Mouse (Mus musculus) MN1 (cell line): ENCODE results near the gene Tctn1.
"Not testable (repeated sequence)": the region's sequence is repeated elsewhere in the genome, so short reads cannot be mapped to it uniquely, and the experiment has no call there.

ENCODE experiments used
- DNase-seq: peaks from one replicate; pipeline ENCODE4 v3.0.0-alpha.2; 2016; ENCODE audit warnings: low spot score

Gene Tctn1

DNA sequence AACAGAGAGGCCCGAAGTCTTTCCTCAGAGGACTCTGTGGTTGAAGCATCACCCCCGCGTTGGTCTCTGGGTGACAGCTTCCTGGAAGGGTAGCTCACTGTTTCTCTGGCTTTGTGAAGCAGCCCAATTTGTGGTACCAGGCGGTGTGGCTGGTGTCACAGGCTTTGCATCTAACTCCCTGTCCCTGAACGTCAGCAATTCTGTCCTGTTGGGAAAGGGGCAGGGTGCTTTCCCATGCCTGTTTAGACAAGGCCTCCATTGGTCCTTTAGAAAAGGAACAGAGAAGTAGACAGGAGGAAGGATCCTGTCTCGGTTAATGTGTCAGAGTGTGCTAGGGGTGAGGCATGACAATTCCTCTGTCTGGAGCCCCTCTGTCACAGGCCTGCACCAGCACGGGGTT lies 45.3 kb downstream of the Tctn1 start:
- DNase-seq = no peak

DNA sequence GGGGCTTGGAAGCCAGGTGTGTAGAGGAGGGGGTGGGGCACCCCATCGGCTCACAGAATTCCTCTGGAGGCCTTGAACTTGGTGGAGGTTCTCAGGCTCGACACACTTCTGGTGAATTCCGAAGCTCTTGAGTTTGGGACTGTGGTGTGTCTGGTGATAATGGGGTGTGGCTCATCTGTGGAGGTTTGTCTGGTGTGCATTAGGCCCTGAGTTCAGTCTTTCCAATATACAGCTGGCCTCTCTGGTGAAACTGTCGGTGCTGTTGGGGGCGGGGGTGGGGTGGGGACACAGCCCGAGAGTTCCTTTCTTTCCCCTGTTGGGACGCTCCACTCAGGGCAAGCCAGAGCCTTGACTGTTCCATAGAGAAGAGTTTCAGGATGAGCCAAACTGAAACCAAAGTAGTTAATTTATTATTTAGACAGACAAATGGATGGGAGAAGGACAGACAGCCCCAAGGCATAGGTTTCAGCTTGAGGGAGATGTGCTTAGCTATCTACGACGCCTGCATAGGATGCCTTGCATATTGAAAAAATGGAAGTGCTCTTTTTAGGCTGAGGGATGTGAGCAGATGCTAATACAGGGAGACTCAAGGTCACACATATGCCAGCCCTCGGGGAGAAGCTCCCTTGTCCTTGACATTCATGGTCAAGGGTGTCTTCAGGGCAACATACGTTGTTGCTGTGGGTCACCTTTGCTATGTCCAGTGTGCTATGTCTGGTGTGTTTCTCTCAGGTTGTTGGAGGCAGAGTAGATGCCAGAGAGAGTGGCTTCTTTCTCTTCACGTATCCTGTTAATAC lies 46.0 kb downstream of the Tctn1 start:
- DNase-seq = no peak

DNA sequence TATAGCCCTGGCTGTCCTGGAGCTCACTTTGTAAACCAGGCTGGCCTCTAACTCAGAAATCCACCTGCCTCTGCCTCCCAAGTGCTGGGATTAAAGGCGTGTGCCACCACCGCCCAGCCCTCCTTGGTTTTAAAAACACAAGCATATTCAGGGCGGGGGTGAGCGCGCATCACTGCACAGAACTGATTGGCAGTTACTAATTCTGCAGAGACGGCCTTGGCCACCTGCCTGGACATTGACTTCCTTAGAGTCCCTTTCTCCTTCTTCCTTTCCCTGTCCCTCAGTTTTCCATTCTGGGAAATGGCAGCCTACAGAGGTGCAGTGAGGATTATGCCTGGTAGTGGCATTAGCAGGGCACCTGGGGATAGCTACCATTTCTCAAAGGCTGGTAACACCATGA lies 46.6 kb downstream of the Tctn1 start:
- DNase-seq = no peak

GRCm38 (mm10) chr5:122213861-122214260 lies 50.4 kb downstream of the Tctn1 start:
- no peak for DNase-seq

- DNase-seq = not testable (repeated sequence)
Measured at GRCm38 (mm10) chr5:122212820-122213219, 51.4 kb downstream of the Tctn1 start.

GRCm38 (mm10) chr5:122212125-122212524 lies 52.1 kb downstream of the Tctn1 start:
- DNase-seq = no peak

DNA sequence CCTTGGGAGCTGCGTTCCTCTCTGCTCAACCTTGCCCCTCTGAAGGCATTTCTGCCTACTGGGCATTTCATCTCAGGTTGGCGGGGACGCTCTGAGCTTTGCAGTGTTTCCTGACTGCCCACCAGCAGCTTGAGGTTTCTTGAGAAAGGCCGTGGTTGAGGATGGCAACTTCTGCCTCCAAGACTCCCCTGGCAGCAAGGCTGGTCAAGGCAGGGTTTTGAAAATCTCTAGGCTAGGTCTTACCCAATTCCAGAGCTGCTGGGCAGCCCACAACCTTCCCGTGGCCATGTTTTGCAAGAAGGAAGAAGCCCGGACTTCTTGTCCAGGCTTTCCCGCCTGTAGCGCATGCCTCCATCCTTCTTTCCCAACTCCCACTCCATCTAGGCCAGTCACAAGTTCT lies 53.4 kb downstream of the Tctn1 start:
- DNase-seq = no peak

GRCm38 (mm10) chr5:122209591-122210368 lies 54.5 kb downstream of the Tctn1 start:
- DNase-seq = no peak

DNA sequence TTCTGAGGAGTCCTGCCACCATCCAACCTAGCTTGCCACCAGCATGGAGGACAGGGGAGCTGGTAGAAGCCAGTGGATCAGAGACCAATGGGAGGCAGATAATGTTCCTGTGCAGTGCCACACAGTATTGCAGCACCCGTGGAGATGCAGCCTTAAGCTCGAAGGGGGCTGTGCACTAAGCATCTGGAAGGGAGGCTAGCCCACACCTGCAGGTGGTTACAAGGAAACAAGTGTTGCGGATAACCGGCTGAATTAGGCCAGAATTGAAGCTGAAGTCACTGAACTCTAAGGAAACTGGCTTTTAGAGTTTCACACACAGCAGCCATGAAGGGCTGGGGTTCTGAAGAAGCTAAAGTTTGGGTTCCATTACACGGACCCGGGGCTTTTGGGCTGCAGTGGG lies 55.4 kb downstream of the Tctn1 start:
- DNase-seq = no peak

DNA sequence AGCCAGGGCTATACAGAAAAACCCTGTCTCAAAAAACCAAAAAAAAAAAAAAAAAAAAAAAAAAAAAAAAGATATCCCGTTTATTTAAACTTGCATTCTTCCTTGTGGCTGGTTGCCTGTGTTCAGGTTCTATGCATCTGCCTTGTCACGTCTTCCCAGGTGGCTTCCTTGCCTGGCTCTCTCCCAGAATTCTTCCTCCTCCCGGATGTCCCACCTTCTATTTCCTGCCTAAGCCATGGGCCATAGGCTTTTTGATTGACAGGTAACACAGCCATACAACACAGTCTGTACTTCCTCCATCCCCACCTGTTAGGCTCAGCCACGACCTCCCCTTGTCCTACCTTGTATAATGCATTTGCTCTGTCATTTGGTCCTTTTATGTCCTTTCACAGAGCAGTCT lies 57.8 kb downstream of the Tctn1 start, which contains the start of gene Hvcn1:
TSS of gene Hvcn1 (plus strand) at position 330 of the 400 bp plus-strand sequence.
- DNase-seq = no peak

DNA sequence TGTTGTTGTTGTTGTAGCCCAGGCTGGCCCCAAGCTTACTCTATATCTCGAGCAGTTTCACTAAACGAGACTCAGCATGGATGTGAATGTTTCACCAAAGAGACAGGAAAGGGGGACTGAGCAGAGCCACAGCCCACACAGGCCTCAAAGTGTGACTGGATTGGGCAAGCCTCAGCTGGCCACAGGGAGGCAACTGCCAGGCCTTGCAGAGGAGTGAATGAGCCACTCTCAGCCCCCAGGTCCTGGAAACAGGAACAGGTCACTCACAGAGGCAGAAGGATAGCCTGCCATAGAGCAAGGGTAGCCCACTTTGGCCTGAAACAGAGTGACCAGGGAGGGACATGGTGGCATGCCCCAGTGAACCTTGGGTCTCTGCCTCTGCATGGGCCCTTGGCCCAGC lies 60.1 kb downstream of the Tctn1 start:
- no peak for DNase-seq

DNA sequence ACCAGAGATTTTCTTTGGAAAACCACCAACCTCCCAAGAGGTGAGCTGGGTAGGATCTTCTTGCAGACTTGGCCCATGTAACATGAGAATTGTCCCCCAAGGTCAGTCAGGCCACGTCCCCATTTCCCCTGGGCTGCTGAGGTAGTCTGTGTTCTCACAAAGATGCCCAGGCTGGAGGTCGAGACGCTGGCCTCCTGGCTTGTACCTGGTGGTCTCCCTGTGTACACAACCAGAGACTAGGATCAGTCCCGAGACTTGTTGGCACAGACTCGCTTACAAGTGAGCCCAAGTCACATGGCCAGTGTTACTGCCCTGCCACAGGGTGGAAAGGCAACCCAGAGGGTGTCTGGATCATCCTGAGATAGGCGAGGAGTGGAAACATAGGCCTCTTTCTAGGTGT lies 62.4 kb downstream of the Tctn1 start:
- DNase-seq = no peak

GRCm38 (mm10) chr5:122200872-122201271 lies 63.4 kb downstream of the Tctn1 start:
- DNase-seq = no peak

DNA sequence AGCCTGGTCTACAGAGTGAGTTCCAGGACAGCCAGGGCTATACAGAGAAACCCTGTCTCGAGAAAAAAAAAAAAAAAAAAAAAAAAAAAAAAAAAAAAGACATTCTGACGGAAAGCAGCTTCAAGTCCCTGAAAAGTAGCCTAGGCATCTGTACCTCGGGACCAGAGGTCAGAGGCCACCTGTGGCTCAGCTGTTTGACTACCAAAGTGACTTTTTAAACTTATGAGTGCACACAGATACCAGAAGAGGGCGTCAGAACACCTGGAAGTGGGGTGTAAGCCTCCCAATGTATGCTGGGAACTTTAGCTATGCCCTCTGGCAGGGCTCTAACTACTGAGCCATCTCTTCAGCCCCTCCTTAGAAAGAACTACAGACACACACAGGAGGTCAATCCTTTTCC lies 71.9 kb downstream of the Tctn1 start:
- DNase-seq = no peak

DNA sequence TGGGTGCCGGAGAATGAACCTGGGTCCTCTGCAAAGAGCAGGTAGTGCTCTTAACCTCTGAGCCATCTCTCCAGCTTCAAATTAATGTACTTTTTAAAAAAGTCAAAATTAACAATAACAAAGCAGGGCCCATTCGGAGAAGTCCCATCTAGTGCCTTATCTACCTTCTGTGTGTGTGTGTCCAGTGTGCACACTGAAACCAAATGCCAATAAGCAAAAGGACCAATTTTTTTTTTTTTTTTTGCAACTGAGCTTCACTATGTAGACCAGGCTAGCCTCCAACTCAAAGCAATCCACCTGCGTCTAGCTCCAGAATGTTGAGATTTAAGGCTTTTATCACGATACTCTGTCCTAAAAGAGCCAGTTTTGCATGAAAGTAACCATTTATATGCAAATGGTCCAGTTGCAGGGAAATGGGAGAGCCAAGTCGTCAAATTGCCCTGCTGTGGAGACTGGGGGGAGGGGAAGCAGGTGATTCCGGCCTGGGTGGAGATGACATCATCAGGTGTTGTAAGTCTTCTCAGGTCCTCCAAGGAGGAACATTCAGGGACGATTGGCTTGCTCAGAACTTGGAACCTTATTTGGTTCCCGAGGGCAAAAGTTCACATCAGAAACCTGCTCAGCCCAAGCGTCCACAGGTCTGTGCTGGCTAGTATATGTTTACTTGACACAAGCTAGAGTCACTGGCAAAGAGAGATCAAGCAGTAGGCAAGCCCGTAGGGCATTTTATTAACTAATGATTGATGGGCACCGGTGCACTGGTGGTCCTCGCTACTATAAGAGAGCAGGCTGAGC lies 72.8 kb downstream of the Tctn1 start:
- DNase-seq = no peak

GRCm38 (mm10) chr5:122190465-122190864 lies 73.8 kb downstream of the Tctn1 start:
- no peak for DNase-seq

GRCm38 (mm10) chr5:122189115-122189514 lies 75.1 kb downstream of the Tctn1 start:
- DNase-seq = no peak
